Mouse (Mus musculus): ENCODE data around the gene Cstf2. TPM values are rescaled to one million over a fixed set of nuclear protein-coding genes. Genes with fewer than 3 reads are reported as not detected.

The Cstf2 gene
- total RNA-seq (2023), result 15.8 and 18.8 TPM in 2 replicates

DNA sequence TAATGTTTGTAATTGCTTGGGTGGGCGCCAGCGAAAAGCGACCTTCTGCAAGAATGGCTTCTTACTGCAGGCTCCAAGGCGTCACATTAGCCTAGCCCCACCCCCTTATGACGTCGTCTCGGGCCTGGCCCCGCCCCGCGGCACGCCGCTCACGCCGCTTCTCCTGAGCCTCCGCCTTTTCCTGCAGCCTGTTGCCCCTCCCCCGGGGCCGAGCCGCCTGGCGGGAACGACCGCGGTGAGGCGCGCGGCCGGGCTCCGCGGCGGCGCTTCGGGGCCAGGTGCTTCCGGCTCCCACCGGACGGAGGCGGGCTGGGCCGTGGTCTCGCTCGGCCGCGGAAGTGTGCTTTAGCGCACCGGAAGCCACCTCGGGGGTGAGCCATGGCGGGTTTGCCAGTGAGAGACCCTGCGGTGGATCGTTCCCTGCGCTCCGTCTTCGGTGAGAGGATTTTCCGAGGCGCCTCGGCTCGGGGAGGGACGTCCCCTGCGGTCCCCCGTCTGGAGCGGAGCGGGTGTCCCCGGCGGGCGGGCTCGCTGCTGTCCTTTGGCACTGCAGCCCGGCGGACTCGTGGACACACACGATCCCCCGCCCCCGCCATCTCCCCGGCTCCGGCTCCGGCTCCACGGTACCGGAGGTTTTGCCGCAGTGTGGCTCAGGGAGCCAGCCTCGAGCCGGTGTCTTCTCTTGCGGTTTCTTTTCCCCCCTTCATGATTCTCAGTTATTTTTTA, at the start of gene Cstf2:
Gene Cstf2 (plus strand): TSS at position 201 of the 726 bp plus-strand sequence.

Other genes with a start within 250 kb of the Cstf2 start
- gene Tnmd, start 208.2 kb upstream of the Cstf2 start, total RNA-seq (2023), result not detected in 2 replicates
- gene Tspan6, start 160.8 kb upstream of the Cstf2 start, total RNA-seq (2023), result 0.88 TPM in 1 of 2 replicates, not detected in the other
- not detected in 2 replicates for gene Srpx2, start 150.8 kb upstream of the Cstf2 start, total RNA-seq (2023)
- gene Sytl4, start 77.4 kb upstream of the Cstf2 start, total RNA-seq (2023), result 0.18 and 0.28 TPM in 2 replicates
- gene Xkrx, start 102.9 kb downstream of the Cstf2 start, total RNA-seq (2023), result 0.32 and 0.47 TPM in 2 replicates
- not detected in 2 replicates for gene Arl13a, start 128.3 kb downstream of the Cstf2 start, total RNA-seq (2023)
- not detected in 2 replicates for gene Nox1, start 162.8 kb downstream of the Cstf2 start, total RNA-seq (2023)
- 12.1 and 13.7 TPM in 2 replicates for gene Trmt2b, start 217.8 kb downstream of the Cstf2 start, total RNA-seq (2023)
- gene Tmem35a, start 236.0 kb downstream of the Cstf2 start, total RNA-seq (2023), result not detected in 2 replicates
- 11.2 and 12.3 TPM in 2 replicates for gene Cenpi, start 248.9 kb downstream of the Cstf2 start, total RNA-seq (2023)

Data from neutrophil, adult 65 days (primary cell).